Mouse (Mus musculus) mature B cell (primary cell): ENCODE results near the gene Krt78.
"Not testable (repeated sequence)": the region's sequence is repeated elsewhere in the genome, so short reads cannot be mapped to it uniquely, and the experiment has no call there.

Source experiments
- in situ Hi-C: fragments of 300-500 bp; cut with MboI; formaldehyde crosslinking; loops from 2 replicates; pipeline ENCODE4 v1.14.3; 2019

Gene Krt78

DNA sequence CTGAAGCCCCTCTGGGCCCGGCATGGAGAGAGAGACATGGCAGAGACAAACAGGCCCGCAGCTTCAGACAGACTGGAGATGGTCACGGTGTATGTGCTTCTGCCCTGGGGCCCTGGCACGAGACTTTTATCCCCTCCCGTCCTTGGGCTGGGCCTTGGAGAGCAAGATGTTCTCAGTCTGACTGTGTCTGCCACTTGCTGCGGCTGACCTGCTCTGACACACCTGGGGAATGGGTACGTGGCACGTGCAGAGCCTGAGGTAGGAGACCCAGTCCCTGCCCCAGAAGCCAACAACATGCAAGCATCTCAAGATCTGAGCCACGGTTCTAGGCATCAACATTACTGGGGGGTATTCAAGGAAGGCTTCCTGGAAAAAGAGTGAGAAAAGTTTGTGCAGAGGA lies at the start of gene Krt78:
Gene Krt78 (minus strand): TSS at position 101 of the 400 bp plus-strand sequence.
- in situ Hi-C loops, result no loop called here

DNA sequence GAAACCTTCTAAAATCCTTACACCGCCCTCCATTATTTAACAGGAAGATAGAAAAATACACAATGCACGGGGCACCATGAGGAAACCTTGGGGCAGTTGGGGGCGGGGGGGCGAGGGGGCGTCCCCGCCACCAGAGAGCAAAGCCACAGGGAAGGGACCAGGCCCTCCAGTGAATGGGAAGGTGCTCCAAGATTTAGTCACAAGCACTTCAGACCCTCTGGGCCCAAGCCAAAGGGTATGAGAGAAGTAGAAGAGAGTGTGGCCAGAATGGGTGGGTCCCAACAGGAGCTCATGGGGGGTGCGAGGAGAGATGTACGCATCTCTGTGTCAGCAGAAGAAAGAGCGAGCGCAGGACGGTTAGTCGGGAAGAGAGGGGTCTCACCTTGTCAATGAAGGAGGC lies 49.4 kb upstream of the Krt78 start:
- in situ Hi-C loops, result no loop called here

DNA sequence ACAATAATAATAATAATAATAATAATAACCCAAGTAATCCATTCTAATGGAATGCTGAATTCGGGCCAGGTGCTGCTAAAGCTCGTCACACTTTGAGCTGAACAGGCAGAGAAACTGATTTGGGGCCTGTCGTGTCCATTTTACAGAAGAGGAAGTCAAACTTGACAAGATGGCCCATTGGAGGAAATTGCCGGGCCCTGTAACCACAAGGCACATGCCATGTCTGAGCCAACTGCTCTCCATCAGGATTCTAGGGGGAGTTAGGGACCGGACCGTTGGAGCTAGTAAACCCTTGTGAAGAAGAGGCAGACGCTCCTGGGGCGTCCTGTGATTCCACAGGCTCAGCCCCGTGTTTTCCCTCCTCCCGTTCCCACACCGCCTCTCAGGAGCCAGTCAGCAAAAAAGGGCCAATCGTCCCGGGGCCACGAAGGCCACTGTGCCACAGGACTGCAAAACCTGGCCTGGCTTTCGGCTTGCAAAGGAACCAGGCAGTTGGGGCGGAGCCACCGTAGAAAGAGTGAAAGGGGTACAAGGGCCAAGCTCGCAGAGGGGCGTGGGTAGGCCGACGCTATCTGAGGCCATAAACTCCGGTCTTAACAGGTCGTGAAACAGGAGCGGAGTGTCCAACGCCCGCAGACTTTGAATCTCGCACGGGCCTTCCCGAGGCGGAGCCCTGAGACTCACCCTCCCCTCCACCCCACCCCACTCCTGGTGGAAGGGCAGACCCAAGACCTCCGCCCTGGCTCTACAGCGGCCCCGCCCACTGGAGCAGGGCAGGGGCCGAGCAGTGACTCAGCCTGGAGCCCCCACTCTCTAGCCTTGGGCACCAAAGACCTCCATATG lies 48.8 kb upstream of the Krt78 start:
- in situ Hi-C loops, result no loop called here

DNA sequence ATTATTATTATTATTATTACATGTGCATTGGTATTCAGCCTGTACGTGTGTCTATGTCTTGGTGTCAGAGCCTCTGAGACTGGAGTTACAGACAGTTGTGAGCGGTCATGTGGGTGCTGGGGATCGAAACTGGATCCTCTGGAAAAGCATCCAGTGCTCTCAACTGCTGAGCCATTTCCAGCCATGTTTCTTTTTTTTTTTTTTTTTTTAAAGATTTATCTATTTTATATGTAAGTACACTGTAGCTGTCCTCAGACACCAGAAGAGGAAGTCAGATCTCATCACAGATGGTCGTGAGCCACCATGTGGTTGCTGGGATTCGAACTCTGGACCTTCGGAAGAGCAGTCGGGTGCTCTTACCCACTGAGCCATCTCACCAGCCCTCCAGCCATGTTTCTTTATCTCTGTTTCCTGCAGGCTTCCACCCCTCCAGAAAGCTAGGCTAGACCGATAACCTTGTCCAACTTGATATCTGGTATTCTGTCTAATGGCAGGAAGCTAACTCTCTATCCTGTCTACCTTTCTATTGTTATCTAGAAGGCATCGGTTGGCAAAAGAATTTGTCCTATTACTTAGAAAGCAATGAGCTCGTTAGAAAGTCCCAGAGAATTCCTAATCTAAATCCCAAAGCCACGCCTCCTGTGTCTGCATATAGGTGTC lies 45.7 kb upstream of the Krt78 start:
- in situ Hi-C loops, result no loop called here

DNA sequence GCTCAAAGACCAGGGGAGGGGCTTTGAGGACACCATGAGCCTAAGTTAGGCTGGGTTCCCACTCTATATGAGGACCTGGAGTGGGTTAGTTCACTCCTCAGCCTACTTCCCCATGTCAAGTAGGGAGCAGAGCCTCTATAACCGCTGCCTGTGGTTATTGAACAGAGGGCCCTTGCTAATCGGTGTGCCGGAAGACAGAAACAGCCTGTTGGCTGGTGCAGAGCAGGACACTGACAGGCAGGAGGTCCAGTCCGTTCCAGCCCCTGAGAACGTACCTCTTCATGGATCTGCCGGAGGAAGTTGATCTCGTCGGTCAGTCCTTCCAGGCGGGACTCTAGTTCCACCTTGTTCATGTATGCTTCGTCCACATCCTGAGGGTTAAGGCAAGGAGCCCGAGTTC lies 45.1 kb upstream of the Krt78 start:
- in situ Hi-C loops, result no loop called here

DNA sequence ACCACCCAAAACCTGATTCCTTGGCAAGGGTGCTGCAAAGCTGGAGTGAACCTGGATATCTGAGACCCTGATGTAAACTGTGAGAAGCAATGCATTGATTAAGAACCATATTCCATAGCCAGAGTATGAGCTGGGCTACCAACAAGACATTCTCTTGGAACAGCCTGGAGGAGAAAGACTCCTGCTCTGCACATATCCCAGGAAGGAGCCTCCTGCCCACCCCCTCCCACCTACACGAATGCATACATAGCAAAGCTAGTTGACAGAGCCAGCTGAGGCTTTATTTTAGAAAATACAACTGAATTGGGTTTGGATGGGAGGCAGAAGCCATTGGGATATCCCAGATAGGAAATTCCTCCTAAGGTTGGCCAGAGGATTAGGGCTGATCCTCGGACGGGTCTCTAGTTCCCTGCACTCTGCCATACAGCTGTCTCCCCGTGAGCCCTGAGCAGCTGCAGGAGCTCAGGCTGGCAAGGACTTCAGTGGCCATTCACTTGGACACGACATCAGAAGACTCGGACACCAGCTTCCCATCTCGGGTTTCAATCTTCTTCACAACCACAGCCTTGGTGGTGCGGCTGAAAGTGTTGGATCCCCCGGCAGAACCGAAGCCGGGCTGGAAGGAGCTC lies 42.5 kb upstream of the Krt78 start:
- in situ Hi-C loops, result not testable (repeated sequence)

DNA sequence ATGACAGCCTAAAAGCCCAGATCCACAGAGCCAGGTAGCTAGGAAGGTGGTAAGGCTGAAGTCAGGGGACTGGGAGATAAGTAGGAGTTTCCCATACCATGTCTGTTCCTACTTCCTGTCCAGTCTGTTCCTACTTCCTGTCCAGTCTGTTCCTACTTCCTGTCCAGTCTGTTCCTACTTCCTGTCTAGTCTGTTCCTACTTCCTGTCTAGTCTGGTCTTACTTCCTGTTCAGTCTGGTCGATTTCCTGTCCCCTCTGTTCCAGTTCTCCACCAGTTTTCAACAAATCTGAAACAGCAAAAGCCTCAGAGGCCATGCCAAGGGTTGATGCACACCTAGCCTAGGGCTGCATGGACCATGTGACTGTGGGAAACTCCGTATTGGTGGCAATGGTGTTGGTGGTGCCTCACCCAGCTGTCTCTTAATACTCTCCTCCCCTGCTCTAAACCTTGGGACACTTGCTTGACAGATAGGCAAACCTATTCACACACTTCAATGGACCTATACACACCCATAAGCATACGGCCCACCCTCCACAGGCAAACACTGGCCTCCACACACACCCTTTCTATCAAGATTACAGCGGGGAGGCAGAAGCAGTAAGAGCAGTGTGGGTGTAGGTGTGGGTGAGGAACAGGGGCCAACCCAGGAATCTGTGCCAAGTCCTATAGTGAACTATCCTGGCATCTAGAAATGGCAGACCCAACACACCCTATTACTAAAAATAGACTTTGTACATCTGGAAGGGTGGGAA lies 41.6 kb upstream of the Krt78 start:
- in situ Hi-C loops, result no loop called here

DNA sequence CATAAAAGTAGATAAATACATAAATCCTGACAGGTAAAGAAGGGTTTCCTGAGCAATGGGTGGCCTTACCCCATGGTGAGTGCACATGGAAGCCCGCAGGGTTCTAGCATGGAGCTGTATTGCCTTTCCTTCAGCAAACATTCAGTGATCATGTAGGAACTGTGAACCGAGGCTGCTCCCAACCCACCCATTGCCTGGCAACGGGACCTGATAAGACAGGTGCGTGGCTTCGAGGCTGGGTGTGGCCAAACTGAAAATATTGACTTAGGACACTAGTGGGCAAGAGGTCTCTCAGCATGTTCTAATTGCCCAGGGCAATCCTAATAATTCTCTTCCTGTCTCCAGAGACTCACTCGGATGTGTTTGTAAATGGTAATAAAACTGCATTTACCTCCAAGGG lies 40.3 kb upstream of the Krt78 start:
- in situ Hi-C loops, result loop anchor here (5.0 kb wide), 1 partner anchor 78 kb away; the partner anchor contains the start of gene Eif4b

DNA sequence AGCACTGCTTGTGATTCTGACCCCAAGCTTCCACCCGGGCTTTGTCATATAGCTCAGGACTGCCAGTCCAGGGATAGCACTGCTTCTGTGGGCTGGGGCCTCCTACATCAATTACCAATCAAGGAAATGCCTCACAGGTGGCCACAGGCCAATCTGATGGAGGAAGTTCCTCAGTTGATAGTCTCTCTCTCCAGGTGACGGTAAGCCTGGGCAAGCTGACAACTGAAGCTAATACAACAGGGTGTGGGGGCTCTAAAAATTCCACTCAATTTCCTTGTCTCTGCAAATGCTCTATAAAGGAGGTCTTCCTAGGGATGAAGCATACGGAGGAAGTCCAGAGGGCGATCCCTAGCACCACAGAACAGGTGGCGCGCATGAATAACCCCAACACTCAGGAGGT lies 36.9 kb upstream of the Krt78 start:
- in situ Hi-C loops, result loop anchor here (5.0 kb wide), 1 partner anchor 81 kb away; the partner anchor contains the start of gene Eif4b

DNA sequence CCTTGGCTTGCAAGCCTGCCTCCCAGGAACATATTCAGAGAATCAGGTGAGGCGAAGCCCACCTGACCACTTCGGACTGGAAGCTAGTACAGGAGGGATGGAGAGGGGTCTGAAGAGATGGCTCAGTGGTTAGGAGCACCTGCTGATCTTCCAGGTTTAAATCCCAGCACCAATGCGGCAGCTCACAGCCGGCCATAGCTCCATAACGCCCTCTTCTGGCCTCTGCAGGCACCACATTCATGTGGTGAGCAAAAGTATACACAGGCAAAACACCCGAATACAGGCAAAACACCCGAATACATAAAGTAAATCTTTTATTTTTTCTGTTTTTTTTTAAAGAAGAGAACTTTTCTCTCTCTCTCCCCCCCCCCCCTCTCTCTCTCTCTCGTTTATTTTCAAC lies 34.6 kb upstream of the Krt78 start:
- in situ Hi-C loops, result loop anchor here (10.0 kb wide), 1 partner anchor 654 kb away; no protein-coding TSS in a partner anchor

DNA sequence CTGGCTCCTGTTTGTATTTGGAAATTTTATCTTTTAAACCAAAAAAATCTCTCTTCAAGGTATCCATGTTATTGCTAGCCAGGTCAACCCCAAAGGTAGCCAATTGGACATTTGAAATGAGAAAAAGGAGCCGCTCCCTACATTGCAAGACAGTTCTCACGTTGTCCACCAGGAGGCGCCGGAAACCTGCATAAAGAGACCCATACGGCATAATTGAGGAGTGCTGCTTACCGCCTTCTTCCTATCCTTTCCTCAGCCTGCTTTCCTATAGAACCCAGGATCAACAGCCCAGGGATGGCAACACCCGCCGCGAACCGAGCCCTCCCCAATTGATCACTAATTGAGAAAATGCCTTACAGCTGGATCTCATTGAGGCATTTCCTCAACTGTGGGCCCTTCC lies 34.0 kb upstream of the Krt78 start:
- in situ Hi-C loops, result loop anchor here (10.0 kb wide), 1 partner anchor 653 kb away; no protein-coding TSS in a partner anchor

DNA sequence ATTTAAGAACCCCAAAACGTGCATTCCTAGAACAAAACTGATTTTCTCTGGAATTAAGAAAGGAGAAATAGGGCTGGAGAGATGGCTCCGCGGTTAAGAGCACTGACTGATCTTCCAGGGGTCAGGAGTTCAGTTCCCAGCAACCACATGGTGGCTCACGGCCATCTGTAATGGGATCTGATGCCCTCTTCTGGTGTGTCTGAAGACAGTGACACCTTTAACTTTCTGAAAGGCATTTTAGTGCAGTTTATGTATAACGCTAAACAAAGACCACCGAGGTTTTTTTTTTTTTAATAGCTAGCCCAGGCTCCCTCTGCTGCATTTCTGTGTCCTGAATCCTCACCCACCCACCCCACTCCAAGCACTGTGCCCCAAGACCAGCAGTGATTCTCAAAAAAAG lies 30.7 kb upstream of the Krt78 start:
- in situ Hi-C loops, result loop anchor here (10.0 kb wide), 1 partner anchor 650 kb away; no protein-coding TSS in a partner anchor

DNA sequence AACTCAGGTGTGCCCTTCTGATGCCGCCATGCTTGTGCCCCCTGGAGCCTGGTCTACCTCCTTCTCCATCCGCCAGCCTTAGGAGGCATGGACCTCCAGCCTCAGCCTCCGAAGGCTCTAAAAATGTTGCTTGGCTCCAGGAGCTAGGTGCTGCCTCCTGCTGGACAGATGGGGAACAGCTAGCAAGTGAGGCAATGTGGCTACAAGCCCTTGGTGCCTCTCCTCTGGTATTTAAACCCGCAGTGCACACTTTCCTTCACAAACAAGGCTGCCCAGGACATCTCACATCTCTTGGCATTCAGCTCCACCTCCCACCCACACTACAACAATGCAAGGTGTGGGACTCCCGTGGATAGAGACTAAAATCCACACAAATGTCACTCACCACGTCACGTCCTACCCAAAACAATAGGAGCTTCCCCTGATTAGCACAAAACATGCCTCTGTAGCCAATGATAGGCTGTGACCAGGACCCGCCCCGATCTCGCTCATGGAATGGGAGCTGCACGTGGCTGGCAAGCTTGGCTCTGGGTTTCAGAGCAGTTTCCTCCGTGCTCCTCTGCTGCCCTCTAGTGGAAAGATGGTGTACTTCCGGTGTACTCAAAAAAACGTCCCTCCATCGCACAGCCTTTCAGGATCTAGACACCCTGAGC lies 30.0 kb upstream of the Krt78 start:
- in situ Hi-C loops, result loop anchor here (10.0 kb wide), 1 partner anchor 649 kb away; no protein-coding TSS in a partner anchor

DNA sequence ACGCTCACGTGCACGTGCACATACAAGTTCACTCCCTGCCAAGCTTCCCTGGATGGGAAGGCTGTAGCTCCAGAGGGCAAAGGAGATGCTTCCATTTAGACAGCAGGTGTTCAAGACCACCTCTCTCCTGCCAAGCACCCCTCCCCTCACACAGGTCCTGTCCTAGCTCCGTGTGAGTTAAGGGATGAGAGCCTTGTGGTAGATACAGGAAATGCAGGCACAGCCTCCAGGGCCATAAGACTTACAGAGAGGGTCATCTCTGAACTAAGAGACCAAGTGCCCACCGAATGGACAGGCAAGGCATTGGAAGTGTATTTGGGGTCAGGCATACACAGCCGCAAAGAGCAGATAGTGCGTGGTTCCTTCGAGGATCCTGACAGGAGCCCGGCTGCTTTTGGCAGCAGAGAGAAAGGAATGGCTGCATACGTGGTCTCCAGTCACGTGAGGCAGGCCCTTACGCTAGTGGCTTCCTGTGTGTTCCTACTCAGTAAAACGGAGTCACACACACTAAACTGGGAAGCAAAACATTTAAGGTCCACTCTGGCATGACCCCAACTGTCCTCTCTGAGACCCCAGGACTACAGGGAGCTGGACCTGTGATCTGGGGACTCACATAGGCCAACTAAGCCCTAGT lies 29.3 kb upstream of the Krt78 start:
- in situ Hi-C loops, result loop anchor here (10.0 kb wide), 1 partner anchor 649 kb away; no protein-coding TSS in a partner anchor

DNA sequence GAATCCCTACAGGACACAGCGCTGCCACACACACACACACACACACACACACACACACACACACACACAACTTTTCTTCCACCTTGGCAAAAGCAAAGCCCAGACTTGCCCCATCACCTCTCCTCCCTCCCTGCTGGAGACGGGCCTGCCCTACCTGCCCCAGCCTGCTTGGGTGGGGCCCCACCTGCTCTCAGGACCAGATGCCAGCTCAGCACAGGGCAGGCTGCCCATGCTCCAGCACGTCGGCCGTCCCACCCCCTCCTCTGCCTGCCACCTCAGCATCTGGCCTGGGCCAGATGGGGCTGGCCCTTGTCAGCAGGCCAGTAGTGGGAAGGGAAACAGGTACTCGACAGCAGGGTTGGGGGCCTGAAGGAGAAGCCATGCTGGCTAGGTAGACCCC lies 26.8 kb upstream of the Krt78 start:
- in situ Hi-C loops, result loop anchor here (10.0 kb wide), 1 partner anchor 646 kb away; no protein-coding TSS in a partner anchor

DNA sequence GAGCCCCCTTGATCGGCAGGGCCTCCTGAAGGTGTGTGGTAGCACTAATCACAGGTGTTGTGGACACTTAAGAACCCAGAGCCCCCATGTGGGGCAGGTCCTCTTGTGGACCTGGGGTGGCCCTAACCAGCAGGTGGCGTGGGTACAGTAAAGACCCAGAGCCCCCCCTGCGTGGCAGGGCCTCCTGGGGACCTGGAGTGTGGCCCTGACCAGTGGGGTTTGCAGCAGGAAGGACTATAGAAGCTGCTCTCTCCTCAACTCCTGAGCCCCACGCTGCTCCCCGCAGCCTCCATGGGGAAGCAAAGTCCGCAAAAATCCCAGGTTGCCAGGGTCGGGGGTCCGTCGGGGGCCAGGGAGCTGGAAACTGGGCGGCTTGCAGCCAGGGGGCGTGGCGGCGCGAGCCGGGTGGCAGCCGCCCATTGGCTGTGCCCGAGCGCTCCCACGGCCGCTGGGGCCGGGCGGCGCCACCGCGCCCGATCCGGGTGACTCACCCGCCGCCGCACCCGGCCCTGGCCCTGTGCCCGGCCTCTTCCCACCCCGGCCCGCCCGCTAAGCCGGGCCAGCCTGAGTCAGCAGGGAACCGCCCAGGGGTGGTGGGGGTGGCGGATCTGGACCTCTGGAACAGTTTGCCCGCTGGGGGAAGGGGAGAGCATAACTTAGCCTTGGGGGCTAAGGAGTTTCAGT lies 23.1 kb upstream of the Krt78 start:
- in situ Hi-C loops, result no loop called here

DNA sequence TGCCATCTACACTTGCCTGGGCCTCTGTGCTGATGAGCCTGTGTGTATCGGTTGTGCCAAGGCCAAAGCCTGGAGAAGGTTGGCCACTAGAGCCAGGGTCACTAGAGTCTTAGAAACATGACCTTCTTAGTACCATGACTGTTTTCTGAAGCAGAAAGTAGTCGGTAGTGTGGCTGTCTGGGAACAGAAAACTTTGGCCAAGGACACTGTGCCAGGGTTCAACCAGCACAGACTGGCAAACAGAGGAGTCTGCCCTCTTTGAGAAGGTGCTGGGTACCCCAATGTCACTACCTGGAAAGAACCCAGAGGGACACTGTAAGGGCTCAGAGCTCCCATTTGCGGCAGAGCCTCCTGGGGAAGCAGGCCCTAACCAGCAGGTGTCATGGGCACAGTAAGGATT lies 22.6 kb upstream of the Krt78 start:
- in situ Hi-C loops, result no loop called here

DNA sequence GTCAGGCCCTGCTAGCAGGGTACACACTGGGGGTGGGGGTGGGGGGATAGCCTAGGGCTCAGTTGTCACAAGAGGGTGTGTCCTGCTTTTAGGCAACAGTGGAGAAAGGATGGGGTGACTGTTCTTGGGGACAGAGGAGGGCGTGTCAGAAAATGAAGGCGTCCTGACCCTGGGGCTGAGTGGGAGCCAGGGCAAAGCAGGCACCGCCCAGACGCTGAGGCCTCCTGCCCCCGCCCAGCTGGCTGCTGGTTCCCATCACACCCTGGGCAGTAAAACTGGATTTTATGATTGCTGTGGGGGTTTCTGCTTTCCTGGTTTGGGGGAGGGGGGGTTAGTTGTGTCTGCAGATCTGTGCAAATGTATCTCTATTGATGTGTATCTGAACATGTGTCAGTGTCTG lies 21.9 kb upstream of the Krt78 start:
- in situ Hi-C loops, result no loop called here

DNA sequence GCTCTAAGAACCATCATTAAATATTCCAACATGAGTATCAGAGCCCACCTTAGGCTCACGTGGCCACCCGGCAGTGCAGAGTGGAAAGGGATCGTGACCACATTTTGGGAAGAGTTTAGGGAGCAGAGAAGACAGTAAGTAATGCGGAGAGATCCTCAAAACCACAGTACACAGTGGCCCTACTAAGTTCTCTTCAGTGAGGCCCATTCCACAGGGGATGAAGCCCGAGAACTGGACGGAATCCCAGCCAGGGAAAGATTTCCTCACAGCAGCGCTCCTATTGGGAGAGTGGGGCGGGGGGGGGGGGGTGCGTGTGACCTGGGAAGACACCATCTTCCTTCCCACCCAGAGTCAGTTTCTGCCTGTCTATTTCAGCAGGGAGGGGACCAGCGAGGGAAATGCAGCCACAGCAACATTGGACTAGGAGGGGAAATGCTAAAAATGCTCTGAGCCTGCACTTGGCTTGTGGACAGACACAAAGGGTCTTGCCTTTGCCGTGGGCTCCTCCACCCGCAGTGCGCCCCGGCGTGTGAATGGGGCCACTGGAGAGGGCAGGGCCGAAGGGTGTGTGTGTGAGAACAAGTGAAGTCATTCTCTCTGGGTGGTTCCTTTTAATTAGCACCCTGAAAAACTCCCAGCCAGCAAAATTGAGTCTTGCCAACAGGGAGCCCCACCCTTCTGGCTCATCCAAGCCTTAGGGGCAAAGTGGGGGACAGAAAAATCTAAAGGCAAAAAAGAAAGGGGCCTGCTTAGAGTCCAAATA lies 20.2 kb upstream of the Krt78 start:
- in situ Hi-C loops, result no loop called here
